Mouse (Mus musculus) MEL (cell line): ENCODE measurements at regions not wholly inside any gene's neighbourhood (a gene's known extent, or its start where the extent isn't known, plus 50 kb on each side); places are given as distances from the start of the nearest gene placed in this dataset.

ENCODE experiments used
- DNase-seq: peaks from one replicate; pipeline ENCODE4 v3.0.0; 2011; ENCODE audit warnings: low read depth, low spot score
- H3K27ac ChIP-seq: 2 replicates; pipeline ENCODE4 v1.5.1; 2012; ENCODE audit warnings: low read depth, mild to moderate bottlenecking, control low read depth, low read length, moderate library complexity; ENCODE audit not compliant: control insufficient read depth
- H3K27me3 ChIP-seq, 2 experiments: fragments of 150-350 bp in 1 of 2; sonication (generic) in 1 of 2; 2 replicates each; pipeline ENCODE4 v1.6.1; 2012; ENCODE audit warnings: low read length in 2 of 2, mild to moderate bottlenecking in 2 of 2, improper control_type of control experiment in 1 of 2, moderate library complexity in 1 of 2; ENCODE audit not compliant: insufficient read depth in 2 of 2, control insufficient read depth in 1 of 2
- H3K36me3 ChIP-seq, 2 experiments: 2 replicates each; pipeline ENCODE4 v1.6.1; 2012 to 2014; ENCODE audit warnings: low read length in 2 of 2, improper control_type of control experiment in 1 of 2, inconsistent platforms in 1 of 2, mild to moderate bottlenecking in 1 of 2; ENCODE audit not compliant: insufficient read depth in 2 of 2, control insufficient read depth in 1 of 2
- H3K4me1 ChIP-seq, 2 experiments: fragments of 150-350 bp in 1 of 2; sonication (generic) in 1 of 2; 2 replicates each; pipeline ENCODE4 v1.6.1; 2012; ENCODE audit warnings: low read length in 2 of 2, improper control_type of control experiment in 1 of 2, mild to moderate bottlenecking in 1 of 2; ENCODE audit not compliant: insufficient read depth in 2 of 2, control insufficient read depth in 1 of 2
- H3K4me3 ChIP-seq, 2 experiments: fragments of 150-350 bp in 1 of 2; sonication (generic) in 1 of 2; 2 replicates each; pipeline ENCODE4 v1.5.1; 2012; ENCODE audit warnings: low read depth in 2 of 2, low read length in 2 of 2, mild to moderate bottlenecking in 2 of 2, moderate library complexity in 2 of 2, control low read depth in 1 of 2, improper control_type of control experiment in 1 of 2; ENCODE audit not compliant: control insufficient read depth in 1 of 2, insufficient read depth in 1 of 2
- H3K79me2 ChIP-seq: 2 replicates; pipeline ENCODE4 v1.6.1; 2012; ENCODE audit warnings: mild to moderate bottlenecking, low read length, moderate library complexity; ENCODE audit not compliant: control insufficient read depth, poor library complexity, insufficient read depth
- H3K9ac ChIP-seq: 2 replicates; pipeline ENCODE4 v1.6.1; 2012; ENCODE audit warnings: low read depth, mild to moderate bottlenecking, control low read depth, low read length, moderate library complexity; ENCODE audit not compliant: control insufficient read depth, poor library complexity, severe bottlenecking
- H3K9me3 ChIP-seq: fragments of 150-350 bp; sonication (generic); replicated peaks from 2 replicates; pipeline ENCODE4 v1.6.1; 2012; ENCODE audit warnings: mild to moderate bottlenecking, low read length, improper control_type of control experiment, moderate library complexity; ENCODE audit not compliant: insufficient read depth
- CHD2 ChIP-seq: IDR thresholded peaks from 2 replicates; pipeline ENCODE4 v1.6.1; 2011; ENCODE audit warnings: low read length, improper control_type of control experiment
- CTCF ChIP-seq, 3 experiments: IDR thresholded peaks in 2 of 3; conservative IDR thresholded peaks in 1 of 3; 2 replicates each; pipeline ENCODE4 v1.5.1; 2011 to 2012; ENCODE audit warnings: low read length in 3 of 3, low read depth in 2 of 3, mild to moderate bottlenecking in 2 of 3, improper control_type of control experiment in 1 of 3, inconsistent platforms in 1 of 3, mixed read lengths in 1 of 3, moderate library complexity in 1 of 3; ENCODE audit not compliant: control insufficient read depth in 1 of 3, insufficient read depth in 1 of 3, poor library complexity in 1 of 3, severe bottlenecking in 1 of 3
- E2F4 ChIP-seq: IDR thresholded peaks from 2 replicates; pipeline ENCODE4 v1.6.1; 2011; ENCODE audit warnings: low read depth, low read length, improper control_type of control experiment, borderline replicate concordance
- EP300 ChIP-seq, 2 experiments: IDR thresholded peaks; 2 replicates each; pipeline ENCODE4 v1.6.1; 2011; ENCODE audit warnings: improper control_type of control experiment in 2 of 2, low read length in 2 of 2, low read depth in 1 of 2, mild to moderate bottlenecking in 1 of 2
- ETS1 ChIP-seq: IDR thresholded peaks from 2 replicates; pipeline ENCODE4 v1.6.1; 2012; ENCODE audit warnings: low read depth, mild to moderate bottlenecking, inconsistent platforms, low read length, improper control_type of control experiment, moderate library complexity
- HCFC1 ChIP-seq: IDR thresholded peaks from 2 replicates; pipeline ENCODE4 v1.6.1; 2012; ENCODE audit warnings: low read depth, mild to moderate bottlenecking, inconsistent platforms, low read length, improper control_type of control experiment, moderate library complexity
- KAT2A ChIP-seq: conservative IDR thresholded peaks from 2 replicates; pipeline ENCODE4 v1.6.1; 2012; ENCODE audit warnings: low read depth, low read length, improper control_type of control experiment, inconsistent platforms
- MAZ ChIP-seq: IDR thresholded peaks from 2 replicates; pipeline ENCODE4 v1.6.1; 2012; ENCODE audit warnings: low read depth, mild to moderate bottlenecking, inconsistent platforms, low read length, improper control_type of control experiment
- MEF2A ChIP-seq: IDR thresholded peaks from 2 replicates; pipeline ENCODE4 v1.6.1; 2014; ENCODE audit warnings: low read depth, mild to moderate bottlenecking, inconsistent platforms, low read length, improper control_type of control experiment; ENCODE audit not compliant: poor library complexity, insufficient replicate concordance, severe bottlenecking; ENCODE audit errors: extremely low read depth
- MXI1 ChIP-seq: IDR thresholded peaks from 2 replicates; pipeline ENCODE4 v1.6.1; 2011; ENCODE audit warnings: mild to moderate bottlenecking, low read depth, low read length, improper control_type of control experiment
- MYB ChIP-seq: IDR thresholded peaks from 2 replicates; pipeline ENCODE4 v1.6.1; 2011; ENCODE audit warnings: mild to moderate bottlenecking, low read depth, low read length, improper control_type of control experiment
- NELFE ChIP-seq: IDR thresholded peaks from 2 replicates; pipeline ENCODE4 v1.6.1; 2011; ENCODE audit warnings: low read depth, low read length, improper control_type of control experiment
- POLR2AphosphoS5 ChIP-seq: IDR thresholded peaks from 2 replicates; pipeline ENCODE4 v1.6.1; 2012; ENCODE audit warnings: low read depth, borderline replicate concordance, mild to moderate bottlenecking, inconsistent platforms, low read length, moderate library complexity, mixed read lengths
- RAD21 ChIP-seq: IDR thresholded peaks from 2 replicates; pipeline ENCODE4 v1.6.1; 2011; ENCODE audit warnings: mild to moderate bottlenecking, low read depth, low read length, improper control_type of control experiment
- SIN3A ChIP-seq: IDR thresholded peaks from 2 replicates; pipeline ENCODE4 v1.6.1; 2012; ENCODE audit warnings: low read length, improper control_type of control experiment, inconsistent platforms
- TCF12 ChIP-seq: IDR thresholded peaks from 2 replicates; pipeline ENCODE4 v1.6.1; 2014; ENCODE audit warnings: low read depth, mild to moderate bottlenecking, inconsistent platforms, low read length, improper control_type of control experiment, moderate library complexity
- UBTF ChIP-seq: IDR thresholded peaks from 2 replicates; pipeline ENCODE4 v1.6.1; 2012; ENCODE audit warnings: low read depth, mild to moderate bottlenecking, inconsistent platforms, low read length, improper control_type of control experiment, moderate library complexity, borderline replicate concordance; ENCODE audit not compliant: insufficient read depth
- USF2 ChIP-seq, 2 experiments: IDR thresholded peaks; 2 replicates each; pipeline ENCODE4 v1.6.1; 2011 to 2012; ENCODE audit warnings: improper control_type of control experiment in 2 of 2, low read length in 2 of 2, borderline replicate concordance in 1 of 2, inconsistent platforms in 1 of 2, low read depth in 1 of 2, mild to moderate bottlenecking in 1 of 2; ENCODE audit not compliant: insufficient read depth in 1 of 2
- ZC3H11A ChIP-seq: IDR thresholded peaks from 2 replicates; pipeline ENCODE4 v1.6.1; 2012; ENCODE audit warnings: low read depth, mild to moderate bottlenecking, inconsistent platforms, low read length, improper control_type of control experiment

GRCm38 (mm10) chr13:112000696-112001095 is 191.9 kb upstream of the Map3k1 start:
- DNase-seq, result no peak
- no peak overlapping the region for H3K27ac ChIP-seq
- no peaks in the 10 kb centered on the region for H3K36me3 ChIP-seq
- no peak overlapping the region for H3K4me3 ChIP-seq
- H3K9ac ChIP-seq, result no peak overlapping the region
- H3K79me2 ChIP-seq, result no peaks in the 10 kb centered on the region
- H3K9me3 ChIP-seq, result no peaks in the 10 kb centered on the region
- no peaks in the 10 kb centered on the region for H3K27me3 ChIP-seq
- H3K4me1 ChIP-seq, result no peaks in the 10 kb centered on the region; a peak in 1 of 4 replicates
- no peak for TF ChIP-seq ETS1
- no peak for TF ChIP-seq RAD21
- TF ChIP-seq EP300 (IDR thresholded peaks at IDR 0.05; ENCODE audit: low read depth in 1 of 2, low read length in 2 of 2), result no peak
- TF ChIP-seq CHD2, result no peak
- no peak for TF ChIP-seq MAZ
- no peak for TF ChIP-seq E2F4
- no peak for TF ChIP-seq UBTF
- no peak for TF ChIP-seq KAT2A

- Histone ChIP-seq H3K27ac (no peak overlapping the region), H3K4me3 (no peak overlapping the region), H3K36me3 (no peaks in the 10 kb centered on the region), H3K4me1 (no peaks in the 10 kb centered on the region; a peak in 1 of 4 replicates), H3K9me3 (no peaks in the 10 kb centered on the region), H3K9ac (no peak overlapping the region), H3K79me2 (no peaks in the 10 kb centered on the region), H3K27me3 (no peaks in the 10 kb centered on the region)
- DNase-seq, result no peak
- no peak for TF ChIP-seq POLR2AphosphoS5
- no peak for TF ChIP-seq MEF2A
- no peak for TF ChIP-seq E2F4
- no peak for TF ChIP-seq KAT2A
- no peak for TF ChIP-seq ZC3H11A
- no peak for TF ChIP-seq NELFE
- TF ChIP-seq MYB, result no peak
- TF ChIP-seq SIN3A, result no peak
- TF ChIP-seq RAD21, result no peak
- TF ChIP-seq TCF12, result no peak
- TF ChIP-seq CTCF (IDR thresholded peaks at IDR 0.05 in 2 of 3, conservative IDR thresholded peaks at IDR 0.05 in 1 of 3; ENCODE audit: control insufficient read depth in 1 of 3, insufficient read depth in 1 of 3, low read depth in 2 of 3, low read length in 3 of 3, poor library complexity in 1 of 3, severe bottlenecking in 1 of 3), result no peak
- TF ChIP-seq MXI1, result no peak
- no peak for TF ChIP-seq EP300 (IDR thresholded peaks at IDR 0.05; ENCODE audit: low read depth in 1 of 2, low read length in 2 of 2)
- no peak for TF ChIP-seq HCFC1
- TF ChIP-seq USF2 (IDR thresholded peaks at IDR 0.05; ENCODE audit: borderline replicate concordance in 1 of 2, insufficient read depth in 1 of 2, low read depth in 1 of 2, low read length in 2 of 2), result no peak
These were observed 192.6 kb upstream of the Map3k1 start for GRCm38 (mm10) chr13:112001155-112002025.
